Mouse (Mus musculus) midbrain, embryonic 12.5 days (tissue): ENCODE results near the gene Mia2. TPM values are rescaled to one million over a fixed set of nuclear protein-coding genes. Genes with fewer than 3 reads are reported as not detected.

ENCODE experiments used
- ATAC-seq: fragments of 200-750 bp; cut with Nextera tagmentation; 2 replicates; pipeline ENCODE4 v1.8.0; 2017; ENCODE audit warnings: low read depth, moderate TSS enrichment, moderate library complexity; ENCODE audit not compliant: low FRiP score
- H3K27ac ChIP-seq: fragments of 300-500 bp; sonication (generic); replicated peaks from 2 replicates; pipeline ENCODE4 v1.5.1; 2016; ENCODE audit warnings: mild to moderate bottlenecking
- H3K27me3 ChIP-seq: fragments of 300-500 bp; sonication (generic); 2 replicates; pipeline ENCODE4 v1.6.1; 2016; ENCODE audit warnings: mild to moderate bottlenecking
- H3K36me3 ChIP-seq: fragments of 300-500 bp; sonication (generic); 2 replicates; pipeline ENCODE4 v1.6.1; 2016
- H3K4me1 ChIP-seq: fragments of 300-500 bp; sonication (generic); 2 replicates; pipeline ENCODE4 v1.6.1; 2016
- H3K4me2 ChIP-seq: fragments of 300-500 bp; sonication (generic); replicated peaks from 2 replicates; pipeline ENCODE4 v1.6.1; 2016; ENCODE audit warnings: mild to moderate bottlenecking, moderate library complexity
- H3K4me3 ChIP-seq: fragments of 300-500 bp; sonication (generic); 2 replicates; pipeline ENCODE4 v1.5.1; 2016; ENCODE audit warnings: mild to moderate bottlenecking
- H3K9ac ChIP-seq: fragments of 300-500 bp; sonication (generic); replicated peaks from 2 replicates; pipeline ENCODE4 v1.6.1; 2016; ENCODE audit warnings: mild to moderate bottlenecking, moderate library complexity
- H3K9me3 ChIP-seq: fragments of 300-500 bp; sonication (generic); 2 replicates; pipeline ENCODE4 v1.6.1; 2016; ENCODE audit warnings: mild to moderate bottlenecking
- WGBS: fragments of 180-500 bp; shearing (Covaris S2); methylation state at CpG from one replicate; pipeline ENCODE4 v1.1.7; 2016; 5-methylcytosine and 5-hydroxymethylcytosine counted together
- polyA plus RNA-seq: library from polyadenylated mRNA; unstranded; fragments of >200 nt; fragmentation: Nextera tagmentation; extraction: Ambion mirVana; gene quantifications from 2 replicates; pipeline ENCODE4 v1.2.1, GENCODE M21; 2016

Gene Mia2
- polyA plus RNA-seq, 1 experiment from 2014 or later, result 47.8 TPM

- peak within 1 kb of the TSS; percentile 82 for H3K4me3 ChIP-seq
- H3K4me2 ChIP-seq, result peak within 1 kb of the TSS; percentile 71
- under 1% methylated on average over 43 of the region's 43 CpGs for WGBS
- peak within 1 kb of the TSS; percentile 93 for H3K9ac ChIP-seq
- peaks cover 35% of the 10 kb centered on the region for H3K36me3 ChIP-seq
- peak; percentile 99 for ATAC-seq
- H3K9me3 ChIP-seq, result no peaks in the 10 kb centered on the region
- H3K27ac ChIP-seq, result peak within 1 kb of the TSS; percentile 90
- H3K27me3 ChIP-seq, result no peaks in the 10 kb centered on the region
- peaks cover 11% of the 10 kb centered on the region for H3K4me1 ChIP-seq
Observed at GRCm38 (mm10) chr12:59066448-59067077, 29.0 kb upstream of the Mia2 start, which contains the start of gene Pnn. TSS of gene Pnn (plus strand) at chr12:59066884.

- under 1% methylated on average over 39 of the region's 41 CpGs for WGBS
- Histone ChIP-seq H3K4me3 (peak overlapping the region; percentile 82), H3K4me1 (peaks cover 11% of the 10 kb centered on the region), H3K9ac (peak overlapping the region; percentile 93), H3K27me3 (no peaks in the 10 kb centered on the region), H3K4me2 (peak overlapping the region; percentile 71), H3K36me3 (peaks cover 41% of the 10 kb centered on the region), H3K27ac (peak overlapping the region; percentile 90), H3K9me3 (no peaks in the 10 kb centered on the region)
- peak; percentile 66 for ATAC-seq
Observed at GRCm38 (mm10) chr12:59067095-59067494, 28.5 kb upstream of the Mia2 start.

GRCm38 (mm10) chr12:59068791-59069190 is 26.8 kb upstream of the Mia2 start:
- Histone ChIP-seq H3K9me3 (no peaks in the 10 kb centered on the region), H3K36me3 (peaks cover 47% of the 10 kb centered on the region), H3K4me1 (peaks cover 11% of the 10 kb centered on the region), H3K27me3 (no peaks in the 10 kb centered on the region), H3K4me3 (no peak overlapping the region), H3K9ac (no peak overlapping the region), H3K4me2 (no peak overlapping the region), H3K27ac (no peak overlapping the region)
- WGBS, result 94% methylated on average over 13 of the region's 13 CpGs
- no peak for ATAC-seq

- ATAC-seq, result no peak
- peaks cover 50% of the 10 kb centered on the region for H3K36me3 ChIP-seq
- no peaks in the 10 kb centered on the region for H3K9me3 ChIP-seq
- 89% methylated on average over 11 of the region's 11 CpGs for WGBS
- no peak overlapping the region for H3K9ac ChIP-seq
- peaks cover 8% of the 10 kb centered on the region for H3K4me1 ChIP-seq
- no peaks in the 10 kb centered on the region for H3K27me3 ChIP-seq
- H3K4me3 ChIP-seq, result no peak overlapping the region
- H3K4me2 ChIP-seq, result no peak overlapping the region
- no peak overlapping the region for H3K27ac ChIP-seq
Observed at GRCm38 (mm10) chr12:59072286-59072685, 23.3 kb upstream of the Mia2 start.

- Histone ChIP-seq H3K4me3 (no peak overlapping the region), H3K9ac (no peak overlapping the region), H3K36me3 (peaks cover 39% of the 10 kb centered on the region), H3K27ac (no peak overlapping the region), H3K4me1 (no peaks in the 10 kb centered on the region), H3K4me2 (no peak overlapping the region), H3K9me3 (no peaks in the 10 kb centered on the region), H3K27me3 (no peaks in the 10 kb centered on the region)
- 92% methylated on average over 3 of the region's 3 CpGs for WGBS
- ATAC-seq, result peak; percentile 34; the same call in 1 of the 2 replicates
Observed at GRCm38 (mm10) chr12:59074052-59074451, 21.5 kb upstream of the Mia2 start.

GRCm38 (mm10) chr12:59076996-59077395 is 18.6 kb upstream of the Mia2 start:
- no peaks in the 10 kb centered on the region for H3K27me3 ChIP-seq
- ATAC-seq, result no peak
- no peaks in the 10 kb centered on the region for H3K4me1 ChIP-seq
- 88% methylated on average over 3 of the region's 3 CpGs for WGBS
- no peak overlapping the region for H3K4me3 ChIP-seq
- peaks cover 11% of the 10 kb centered on the region for H3K36me3 ChIP-seq
- no peaks in the 10 kb centered on the region for H3K9me3 ChIP-seq
- no peak overlapping the region for H3K4me2 ChIP-seq
- no peak overlapping the region for H3K9ac ChIP-seq
- H3K27ac ChIP-seq, result no peak overlapping the region

GRCm38 (mm10) chr12:59077883-59078282 is 17.7 kb upstream of the Mia2 start:
- no peak overlapping the region for H3K4me3 ChIP-seq
- H3K4me2 ChIP-seq, result no peak overlapping the region
- 97% methylated on average over 3 of the region's 3 CpGs for WGBS
- no peak for ATAC-seq
- H3K9ac ChIP-seq, result no peak overlapping the region
- no peaks in the 10 kb centered on the region for H3K9me3 ChIP-seq
- no peaks in the 10 kb centered on the region for H3K4me1 ChIP-seq
- H3K27me3 ChIP-seq, result no peaks in the 10 kb centered on the region
- H3K27ac ChIP-seq, result no peak overlapping the region
- H3K36me3 ChIP-seq, result 0 out of 2 replicates have a peak, but pooled peaks cover 3% of the 10 kb centered on the region

GRCm38 (mm10) chr12:59080461-59080860 is 15.1 kb upstream of the Mia2 start:
- Histone ChIP-seq H3K36me3 (no peaks in the 10 kb centered on the region), H3K27ac (no peak overlapping the region), H3K4me3 (no peak overlapping the region), H3K27me3 (no peaks in the 10 kb centered on the region), H3K4me2 (no peak overlapping the region), H3K9me3 (no peaks in the 10 kb centered on the region), H3K9ac (no peak overlapping the region), H3K4me1 (no peaks in the 10 kb centered on the region)
- WGBS, result 83% methylated on average over 4 of the region's 4 CpGs
- ATAC-seq, result no peak

- Histone ChIP-seq H3K9me3 (no peaks in the 10 kb centered on the region), H3K4me3 (no peak overlapping the region), H3K9ac (no peak overlapping the region), H3K27me3 (no peaks in the 10 kb centered on the region), H3K36me3 (no peaks in the 10 kb centered on the region), H3K27ac (no peak overlapping the region), H3K4me2 (no peak overlapping the region), H3K4me1 (no peaks in the 10 kb centered on the region)
- 88% methylated on average over 5 of the region's 5 CpGs for WGBS
- no peak for ATAC-seq
Observed at GRCm38 (mm10) chr12:59084446-59084845, 11.2 kb upstream of the Mia2 start.

- Histone ChIP-seq H3K27me3 (no peaks in the 10 kb centered on the region), H3K4me3 (no peak overlapping the region), H3K4me1 (no peaks in the 10 kb centered on the region), H3K27ac (no peak overlapping the region), H3K9ac (no peak overlapping the region), H3K9me3 (no peaks in the 10 kb centered on the region), H3K4me2 (no peak overlapping the region), H3K36me3 (no peaks in the 10 kb centered on the region)
- WGBS, result 82% methylated on average over 5 of the region's 5 CpGs
- no peak for ATAC-seq
Observed at GRCm38 (mm10) chr12:59086171-59086570, 9.4 kb upstream of the Mia2 start.

- 81% methylated on average over 2 of the region's 2 CpGs for WGBS
- Histone ChIP-seq H3K4me1 (no peaks in the 10 kb centered on the region), H3K27me3 (no peaks in the 10 kb centered on the region), H3K4me2 (no peak overlapping the region), H3K9me3 (no peaks in the 10 kb centered on the region), H3K4me3 (no peak overlapping the region), H3K27ac (no peak overlapping the region), H3K36me3 (no peaks in the 10 kb centered on the region), H3K9ac (no peak overlapping the region)
- ATAC-seq, result no peak
Observed at GRCm38 (mm10) chr12:59093543-59093942, 2.1 kb upstream of the Mia2 start.

GRCm38 (mm10) chr12:59104771-59105170 is 9.2 kb downstream of the Mia2 start:
- Histone ChIP-seq H3K4me2 (no peak overlapping the region), H3K36me3 (no peaks in the 10 kb centered on the region), H3K4me3 (no peak overlapping the region), H3K27ac (no peak overlapping the region), H3K9me3 (no peaks in the 10 kb centered on the region), H3K9ac (no peak overlapping the region), H3K27me3 (no peaks in the 10 kb centered on the region), H3K4me1 (no peaks in the 10 kb centered on the region)
- 80% methylated on average over 5 of the region's 5 CpGs for WGBS
- ATAC-seq, result no peak

- ATAC-seq, result no peak
- Histone ChIP-seq H3K4me1 (no peaks in the 10 kb centered on the region), H3K9me3 (no peaks in the 10 kb centered on the region), H3K27me3 (no peaks in the 10 kb centered on the region), H3K4me2 (no peak overlapping the region), H3K36me3 (no peaks in the 10 kb centered on the region), H3K4me3 (no peak overlapping the region), H3K27ac (no peak overlapping the region), H3K9ac (no peak overlapping the region)
- 88% methylated on average over 6 of the region's 6 CpGs for WGBS
Observed at GRCm38 (mm10) chr12:59105914-59106313, 10.3 kb downstream of the Mia2 start.
